Mouse (Mus musculus): Measurements from ENCODE around the gene Tet1. TPM values are rescaled to one million over a fixed set of nuclear protein-coding genes. Genes with fewer than 3 reads are reported as not detected.
"Not testable (repeated sequence)": the region's sequence is repeated elsewhere in the genome, so short reads cannot be mapped to it uniquely, and the experiment has no call there.

Gene Tet1
- polyA plus RNA-seq, 1 experiment from 2014 or later: 28.7 TPM

GRCm38 (mm10) chr10:62803296-62803695 lies 105.5 kb downstream of the Tet1 start:
- no peaks in the 10 kb centered on the region for H3K4me1 ChIP-seq (replicated peaks)
- H3K9ac ChIP-seq (replicated peaks): no peak overlapping the region
- 93% methylated on average over 2 of the region's 2 CpGs for WGBS
- no peak overlapping the region for H3K4me3 ChIP-seq (replicated peaks)
- no peaks in the 10 kb centered on the region for H3K9me3 ChIP-seq
- ATAC-seq (ENCODE audit: insufficient number of reproducible peaks, insufficient read depth, low FRiP score, low TSS enrichment, low read depth): no peak
- no peak overlapping the region for H3K4me2 ChIP-seq
- no peaks in the 10 kb centered on the region for H3K27me3 ChIP-seq
- peaks cover 8% of the 10 kb centered on the region for H3K36me3 ChIP-seq
- no peak overlapping the region for H3K27ac ChIP-seq

- 97% methylated on average over 4 of the region's 4 CpGs for WGBS
- ATAC-seq (ENCODE audit: insufficient number of reproducible peaks, insufficient read depth, low FRiP score, low TSS enrichment, low read depth): no peak
- H3K9me3 ChIP-seq: no peaks in the 10 kb centered on the region
These were observed 114.6 kb downstream of the Tet1 start for GRCm38 (mm10) chr10:62794221-62794620.

GRCm38 (mm10) chr10:62793091-62793453 lies 115.7 kb downstream of the Tet1 start:
- 0 out of 2 replicates have a peak, but pooled peaks have one; percentile 32 for ATAC-seq (ENCODE audit: insufficient number of reproducible peaks, insufficient read depth, low FRiP score, low TSS enrichment, low read depth)
- no peaks in the 10 kb centered on the region for H3K9me3 ChIP-seq
- H3K4me2 ChIP-seq: peak overlapping the region; percentile 66
- 29% methylated on average over 2 of the region's 2 CpGs for WGBS
- peak overlapping the region; percentile 96 for H3K27ac ChIP-seq
- H3K36me3 ChIP-seq: peaks cover 27% of the 10 kb centered on the region
- H3K27me3 ChIP-seq: no peaks in the 10 kb centered on the region
- H3K9ac ChIP-seq (replicated peaks): no peak overlapping the region
- peak overlapping the region; percentile 99 for H3K4me3 ChIP-seq (replicated peaks)
- peaks cover 12% of the 10 kb centered on the region; the same call in 1 of the 2 replicates for H3K4me1 ChIP-seq (replicated peaks)

More at GRCm38 (mm10) chr10:62794221-62794620, 114.6 kb downstream of the Tet1 start:
- no peak overlapping the region for H3K27ac ChIP-seq
- H3K27me3 ChIP-seq: no peaks in the 10 kb centered on the region
- peaks cover 12% of the 10 kb centered on the region; the same call in 1 of the 2 replicates for H3K4me1 ChIP-seq (replicated peaks)
- H3K36me3 ChIP-seq: peaks cover 17% of the 10 kb centered on the region
- H3K4me2 ChIP-seq: no peak overlapping the region
- no peak overlapping the region for H3K4me3 ChIP-seq (replicated peaks)
- H3K9ac ChIP-seq (replicated peaks): no peak overlapping the region

GRCm38 (mm10) chr10:62792177-62793090 lies 116.4 kb downstream of the Tet1 start, which contains the start of gene Ccar1:
Gene Ccar1 (minus strand): TSS chr10:62792286.
- Histone ChIP-seq H3K9me3 (no peaks in the 10 kb centered on the region), H3K4me3 (replicated peaks) (peak within 1 kb of the TSS; percentile 99), H3K4me1 (replicated peaks) (peaks cover 12% of the 10 kb centered on the region; the same call in 1 of the 2 replicates), H3K36me3 (peaks cover 33% of the 10 kb centered on the region), H3K9ac (replicated peaks) (peak within 1 kb of the TSS; percentile 99), H3K27me3 (no peaks in the 10 kb centered on the region), H3K4me2 (peak within 1 kb of the TSS; percentile 66), H3K27ac (peak within 1 kb of the TSS; percentile 96)
- peak; percentile 98 for ATAC-seq (ENCODE audit: insufficient number of reproducible peaks, insufficient read depth, low FRiP score, low TSS enrichment, low read depth)
- WGBS: 2% methylated on average over 55 of the region's 55 CpGs

- Histone ChIP-seq H3K27ac (peak overlapping the region; percentile 96), H3K4me3 (replicated peaks) (peak overlapping the region; percentile 99), H3K4me2 (peak overlapping the region; percentile 66), H3K9me3 (no peaks in the 10 kb centered on the region), H3K36me3 (peaks cover 43% of the 10 kb centered on the region), H3K27me3 (no peaks in the 10 kb centered on the region), H3K9ac (replicated peaks) (peak overlapping the region; percentile 99), H3K4me1 (replicated peaks) (peaks cover 12% of the 10 kb centered on the region; the same call in 1 of the 2 replicates)
- ATAC-seq (ENCODE audit: insufficient number of reproducible peaks, insufficient read depth, low FRiP score, low TSS enrichment, low read depth): peak; percentile 82
- 1% methylated on average over 77 of the region's 78 CpGs for WGBS
These were observed 117.3 kb downstream of the Tet1 start for GRCm38 (mm10) chr10:62791251-62792176.

- not testable (repeated sequence) for H3K4me2 ChIP-seq; H3K9ac ChIP-seq (replicated peaks); H3K4me3 ChIP-seq (replicated peaks); H3K9me3 ChIP-seq; H3K27ac ChIP-seq; H3K27me3 ChIP-seq; ATAC-seq (ENCODE audit: insufficient number of reproducible peaks, insufficient read depth, low FRiP score, low TSS enrichment, low read depth); H3K4me1 ChIP-seq (replicated peaks)
- 100% methylated on average over 1 of the region's 1 CpGs for WGBS
- H3K36me3 ChIP-seq: peaks cover 97% of the 10 kb centered on the region
These were observed 127.0 kb downstream of the Tet1 start for GRCm38 (mm10) chr10:62781776-62782175.

Other genes with a start within 250 kb of the Tet1 start
- gene Stox1, start 182.9 kb downstream of the Tet1 start, polyA plus RNA-seq (2016; fragmentation: Nextera tagmentation; extraction: Ambion mirVana): 1.4 and 1.5 TPM in 2 replicates
- 153 and 160 TPM in 2 replicates for gene Ccar1, start 116.7 kb downstream of the Tet1 start, polyA plus RNA-seq (2016; fragmentation: Nextera tagmentation; extraction: Ambion mirVana)
- 10.9 and 11.5 TPM in 2 replicates for gene Slc25a16, start 11.6 kb upstream of the Tet1 start, polyA plus RNA-seq (2016; fragmentation: Nextera tagmentation; extraction: Ambion mirVana)
- gene Dna2, start 38.0 kb upstream of the Tet1 start, polyA plus RNA-seq (2016; fragmentation: Nextera tagmentation; extraction: Ambion mirVana): 28.2 and 32.3 TPM in 2 replicates
- gene Rufy2, start 71.2 kb upstream of the Tet1 start, polyA plus RNA-seq (2016; fragmentation: Nextera tagmentation; extraction: Ambion mirVana): 32.1 and 33.0 TPM in 2 replicates
- gene Hnrnph3, start 115.2 kb upstream of the Tet1 start, polyA plus RNA-seq (2016; fragmentation: Nextera tagmentation; extraction: Ambion mirVana): 166 and 173 TPM in 2 replicates
- 0.96 and 1.2 TPM in 2 replicates for gene Pbld2, start 115.3 kb upstream of the Tet1 start, polyA plus RNA-seq (2016; fragmentation: Nextera tagmentation; extraction: Ambion mirVana)
- gene Pbld1, start 151.2 kb upstream of the Tet1 start, polyA plus RNA-seq (2016; fragmentation: Nextera tagmentation; extraction: Ambion mirVana): 1.4 and 1.8 TPM in 2 replicates
- 0.42 and 0.60 TPM in 2 replicates for gene Atoh7, start 190.7 kb upstream of the Tet1 start, polyA plus RNA-seq (2016; fragmentation: Nextera tagmentation; extraction: Ambion mirVana)

All from limb, embryonic 12.5 days (tissue).